Mouse (Mus musculus) ES-E14 (cell line): ENCODE data around the gene Mpv17l2. TPM values are rescaled to one million over a fixed set of nuclear protein-coding genes. Genes with fewer than 3 reads are reported as not detected.
A peak's percentile ranks its signal among the peaks of the same experiment; 100 is the strongest.

Experiments
- DNase-seq: peaks from one replicate; pipeline ENCODE4 v3.0.0-alpha.2; 2013; ENCODE audit warnings: low read depth, low spot score
- H3K27ac ChIP-seq: 2 replicates; pipeline ENCODE4 v1.5.1; 2012; ENCODE audit warnings: low read depth, mild to moderate bottlenecking, low read length, moderate library complexity, mixed read lengths; ENCODE audit not compliant: poor library complexity, insufficient read depth, severe bottlenecking
- H3K36me3 ChIP-seq: 2 replicates; pipeline ENCODE4 v1.6.1; 2012; ENCODE audit warnings: mild to moderate bottlenecking, low read length, moderate library complexity, mixed read lengths; ENCODE audit not compliant: control insufficient read depth, poor library complexity, insufficient read depth, severe bottlenecking
- H3K4me1 ChIP-seq, 2 experiments: fragments of 150-350 bp in 1 of 2; sonication (generic) in 1 of 2; 2 replicates each; pipeline ENCODE4 v1.6.1; 2012; ENCODE audit warnings: low read length in 2 of 2, mild to moderate bottlenecking in 1 of 2, mixed read lengths in 1 of 2; ENCODE audit not compliant: control insufficient read depth in 2 of 2, insufficient read depth in 2 of 2, poor library complexity in 1 of 2
- H3K4me3 ChIP-seq, 2 experiments: fragments of 150-350 bp in 1 of 2; sonication (generic) in 1 of 2; 2 replicates each; pipeline ENCODE4 v1.5.1; 2012; ENCODE audit warnings: low read length in 2 of 2, low read depth in 1 of 2, mild to moderate bottlenecking in 1 of 2, mixed read lengths in 1 of 2; ENCODE audit not compliant: insufficient read depth in 1 of 2, poor library complexity in 1 of 2, severe bottlenecking in 1 of 2
- H3K9ac ChIP-seq: 2 replicates; pipeline ENCODE4 v1.6.1; 2012; ENCODE audit warnings: low read depth, mild to moderate bottlenecking, low read length, mixed read lengths; ENCODE audit not compliant: poor library complexity, insufficient read depth, severe bottlenecking
- H3K9me3 ChIP-seq: fragments of 150-350 bp; sonication (generic); 2 replicates; pipeline ENCODE4 v1.6.1; 2012; ENCODE audit warnings: low read depth, mild to moderate bottlenecking, low read length; ENCODE audit not compliant: control insufficient read depth, insufficient read depth
- CHD2 ChIP-seq: IDR thresholded peaks from 2 replicates; pipeline ENCODE4 v1.6.1; 2014; ENCODE audit warnings: mild to moderate bottlenecking, low read depth, low read length, inconsistent platforms
- HCFC1 ChIP-seq: IDR thresholded peaks from 2 replicates; pipeline ENCODE4 v1.6.1; 2012; ENCODE audit warnings: low read length, inconsistent platforms, borderline replicate concordance; ENCODE audit not compliant: insufficient read depth
- MAFK ChIP-seq: IDR thresholded peaks from 2 replicates; pipeline ENCODE4 v1.6.1; 2014; ENCODE audit warnings: mild to moderate bottlenecking, low read depth, low read length, inconsistent platforms; ENCODE audit not compliant: insufficient read depth
- ZC3H11A ChIP-seq: IDR thresholded peaks from 2 replicates; pipeline ENCODE4 v1.6.1; 2012; ENCODE audit warnings: low read depth, mild to moderate bottlenecking, inconsistent platforms, low read length, borderline replicate concordance
- ZNF384 ChIP-seq: IDR thresholded peaks from 2 replicates; pipeline ENCODE4 v1.6.1; 2012; ENCODE audit warnings: low read depth, low read length, inconsistent platforms
- in situ Hi-C, 2 experiments: fragments of 600-800 bp; cut with MboI; formaldehyde crosslinking; loops; one replicate each; pipeline ENCODE4 v1.15.1; 2025; ENCODE audit warnings: low sequenced_read_pairs in 2 of 2, inconsistent platforms in 1 of 2; ENCODE audit not compliant: unreplicated experiment in 2 of 2
- total RNA-seq: library from RNA; depleted of rRNA; stranded (reverse); fragments of 300-350 nt; gene quantifications from 2 replicates; pipeline ENCODE4 v1.2.3, GENCODE M21; 2012

Mpv17l2 gene
- total RNA-seq, 1 experiment, result 49.9 TPM

GRCm38 (mm10) chr8:70742981-70743655, 17.6 kb downstream of the Mpv17l2 start:
- H3K27ac ChIP-seq, result no peak overlapping the region
- TF ChIP-seq HCFC1 (no peak), MAFK (no peak), CHD2 (no peak), ZNF384 (no peak), ZC3H11A (no peak)
- no peaks in the 10 kb centered on the region for H3K9me3 ChIP-seq
- DNase-seq, result no peak
- in situ Hi-C loops, result no loop called here
- H3K4me3 ChIP-seq, result peak overlapping the region; percentile 59 to 63
- H3K9ac ChIP-seq, result peak overlapping the region; percentile 35; the same call in 1 of the 2 replicates
- no peaks in the 10 kb centered on the region for H3K36me3 ChIP-seq
- H3K4me1 ChIP-seq, result peaks cover 2 to 11% of the 10 kb centered on the region in 2 experiments; a peak in 2 of 4 replicates

- in situ Hi-C loops, result no loop called here
- no peak for DNase-seq
- H3K9ac ChIP-seq, result no peak overlapping the region
- TF ChIP-seq HCFC1, result no peak
- TF ChIP-seq CHD2, result no peak
- no peak for TF ChIP-seq ZNF384
- no peak for TF ChIP-seq MAFK
- TF ChIP-seq ZC3H11A, result no peak
- H3K9me3 ChIP-seq, result no peaks in the 10 kb centered on the region
- H3K27ac ChIP-seq, result no peak overlapping the region
- H3K4me3 ChIP-seq, result no peak overlapping the region
- H3K36me3 ChIP-seq, result no peaks in the 10 kb centered on the region
- peaks cover 2 to 10% of the 10 kb centered on the region in 2 experiments; a peak in 2 of 4 replicates for H3K4me1 ChIP-seq
Observed at GRCm38 (mm10) chr8:70742176-70742575, 18.6 kb downstream of the Mpv17l2 start.

GRCm38 (mm10) chr8:70741661-70742060, 19.1 kb downstream of the Mpv17l2 start:
- Histone ChIP-seq H3K27ac (no peak overlapping the region), H3K9me3 (no peaks in the 10 kb centered on the region), H3K4me3 (no peak overlapping the region), H3K4me1 (peaks cover 2 to 10% of the 10 kb centered on the region in 2 experiments; a peak in 2 of 4 replicates), H3K9ac (no peak overlapping the region), H3K36me3 (no peaks in the 10 kb centered on the region)
- TF ChIP-seq CHD2 (no peak), MAFK (no peak), HCFC1 (no peak), ZNF384 (no peak), ZC3H11A (no peak)
- DNase-seq, result no peak
- in situ Hi-C loops, result no loop called here

GRCm38 (mm10) chr8:70738211-70738610, 22.5 kb downstream of the Mpv17l2 start:
- Histone ChIP-seq H3K9me3 (no peaks in the 10 kb centered on the region), H3K4me3 (no peak overlapping the region), H3K27ac (no peak overlapping the region), H3K9ac (no peak overlapping the region), H3K4me1 (peaks cover 0 to 2% of the 10 kb centered on the region in 2 experiments; a peak in 1 of 4 replicates), H3K36me3 (no peaks in the 10 kb centered on the region)
- in situ Hi-C loops, result no loop called here
- DNase-seq, result no peak
- TF ChIP-seq CHD2, result no peak
- TF ChIP-seq HCFC1, result no peak
- TF ChIP-seq MAFK, result no peak
- TF ChIP-seq ZNF384, result no peak
- TF ChIP-seq ZC3H11A, result no peak
